Mouse (Mus musculus): ENCODE measurements at regions not wholly inside any gene's neighbourhood (a gene's known extent, or its start where the extent isn't known, plus 50 kb on each side); places are given as distances from the start of the nearest gene placed in this dataset.
"Not testable (repeated sequence)": the region's sequence is repeated elsewhere in the genome, so short reads cannot be mapped to it uniquely, and the experiment has no call there.

DNA sequence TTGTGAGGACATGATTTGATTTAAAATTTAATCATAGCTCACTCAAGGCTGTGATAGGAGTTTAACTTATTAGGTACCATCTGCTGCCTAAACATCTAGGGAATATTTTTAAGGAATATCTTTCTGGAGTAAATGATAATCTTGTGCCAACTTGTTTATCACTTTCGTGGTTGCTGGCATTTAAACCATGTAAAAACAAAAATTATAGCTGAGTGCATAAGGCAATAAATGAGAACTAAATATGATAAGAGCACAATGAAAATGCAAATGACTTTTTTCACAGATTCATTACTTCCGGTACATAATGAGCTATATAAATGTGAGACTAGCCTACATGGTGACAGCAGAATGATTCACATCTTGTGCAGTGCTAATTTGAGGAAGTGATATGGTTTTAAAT lies 221.8 kb upstream of the Tmprss15 start:
- DNase-seq (ENCODE audit: low read depth), result no peak

DNA sequence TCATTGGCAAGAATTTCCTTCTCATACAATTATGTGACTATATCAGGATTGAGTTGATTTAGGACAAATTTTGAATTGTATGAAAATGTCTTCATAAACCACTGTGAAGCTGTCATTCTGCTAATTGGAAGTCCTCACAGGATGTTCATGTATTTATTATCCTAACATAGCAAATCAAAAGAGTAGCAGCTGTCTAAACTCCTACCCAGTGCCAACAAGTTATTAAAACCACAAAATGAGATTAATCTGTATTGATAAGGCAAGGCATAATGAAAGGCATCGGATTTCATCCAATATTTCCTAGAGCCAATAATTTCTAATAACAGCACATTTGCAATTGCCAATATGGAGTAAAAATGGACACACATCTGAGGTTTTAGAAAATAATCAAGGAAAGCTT lies 217.6 kb upstream of the Tmprss15 start:
- DNase-seq (ENCODE audit: low read depth), result no peak

GRCm38 (mm10) chr16:79296621-79297020 lies 205.7 kb upstream of the Tmprss15 start:
- DNase-seq (ENCODE audit: low read depth), result not testable (repeated sequence)

GRCm38 (mm10) chr16:79279006-79279405 lies 188.1 kb upstream of the Tmprss15 start:
- no peak for DNase-seq (ENCODE audit: low read depth)

GRCm38 (mm10) chr16:79256525-79256924 lies 165.6 kb upstream of the Tmprss15 start:
- no peak for DNase-seq (ENCODE audit: low read depth)

- DNase-seq (ENCODE audit: low read depth), result no peak
These were observed 165.2 kb upstream of the Tmprss15 start for GRCm38 (mm10) chr16:79256084-79256483.

GRCm38 (mm10) chr16:79240857-79241491 lies 150.1 kb upstream of the Tmprss15 start:
- DNase-seq (ENCODE audit: low read depth), result no peak

- no peak for DNase-seq (ENCODE audit: low read depth)
These were observed 149.3 kb upstream of the Tmprss15 start for GRCm38 (mm10) chr16:79240191-79240590.

DNA sequence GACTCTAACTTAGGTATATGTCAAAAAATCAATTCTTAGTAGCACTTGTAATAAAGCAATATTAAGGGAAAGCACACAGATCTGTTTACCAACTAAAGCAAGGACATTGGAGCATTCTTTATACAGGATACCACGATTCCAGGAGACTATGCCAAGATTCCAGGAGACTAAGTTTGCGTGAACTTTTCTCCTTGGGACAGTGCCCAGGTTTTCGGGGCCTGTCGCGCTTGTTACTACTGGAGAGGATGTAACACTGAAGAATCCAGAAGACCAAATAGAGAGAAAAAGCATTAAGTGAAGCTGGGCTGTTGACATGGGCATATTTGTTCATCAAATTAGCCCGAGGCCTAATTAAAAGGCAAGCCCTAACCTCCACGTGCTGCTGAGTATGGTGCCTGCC lies 100.3 kb upstream of the Tmprss15 start:
- DNase-seq (ENCODE audit: low read depth), result no peak

- DNase-seq (ENCODE audit: low read depth), result no peak
These were observed 95.6 kb upstream of the Tmprss15 start for GRCm38 (mm10) chr16:79186471-79186870.

DNA sequence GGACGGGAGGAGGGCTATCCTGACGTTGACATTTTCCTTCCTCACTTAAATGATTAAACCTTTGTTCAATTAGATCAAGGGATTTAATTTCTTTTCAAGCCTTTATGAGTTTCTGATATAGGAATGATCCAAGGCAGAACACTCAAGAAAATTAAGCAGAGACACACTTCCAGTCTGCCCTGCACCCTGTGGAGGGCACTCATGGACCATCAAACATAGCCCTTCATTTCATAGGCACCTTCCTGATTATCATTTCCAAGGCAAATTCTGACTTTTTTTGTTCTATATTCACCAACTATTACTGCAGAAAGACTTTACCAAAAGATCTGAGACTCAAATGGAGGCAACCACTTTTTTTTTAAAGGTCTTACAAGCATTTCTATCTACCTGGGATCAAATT lies 91.6 kb upstream of the Tmprss15 start:
- no peak for DNase-seq (ENCODE audit: low read depth)

DNA sequence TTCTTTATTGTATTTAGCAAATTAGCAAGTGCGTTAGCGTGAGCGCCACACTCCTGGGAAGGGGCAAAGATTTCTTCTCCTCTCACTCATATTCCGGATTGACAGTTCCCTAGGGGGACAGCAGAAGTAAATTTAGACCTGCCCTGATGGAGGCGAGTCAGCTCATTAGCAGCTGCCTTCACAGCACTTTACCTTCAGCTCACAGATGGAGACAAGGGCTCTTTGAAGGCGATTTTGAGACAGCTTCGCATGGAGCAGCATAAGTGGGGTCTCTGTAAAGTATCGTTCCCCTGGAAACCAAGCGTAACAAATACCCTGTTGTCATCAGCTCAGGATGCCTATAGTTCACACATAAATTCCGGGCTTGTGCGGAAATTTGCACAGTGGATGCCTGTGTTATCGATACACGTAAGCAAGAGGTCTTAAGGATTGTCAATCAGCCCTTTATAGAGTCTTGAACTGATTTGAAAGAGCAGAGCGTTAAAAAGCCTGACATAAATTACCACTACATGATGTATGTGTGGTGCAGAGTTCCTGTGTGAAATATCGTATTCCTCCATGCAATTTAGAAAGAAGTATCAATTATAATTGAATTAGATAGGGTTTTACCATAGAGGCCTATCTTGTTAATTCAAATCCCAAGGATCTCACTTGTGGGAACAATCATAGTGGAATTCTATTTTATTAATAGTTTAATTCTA lies 86.6 kb upstream of the Tmprss15 start:
- DNase-seq (ENCODE audit: low read depth), result no peak

- no peak for DNase-seq (ENCODE audit: low read depth)
These were observed 85.9 kb upstream of the Tmprss15 start for GRCm38 (mm10) chr16:79176832-79177243.

GRCm38 (mm10) chr16:79168193-79168592 lies 77.3 kb upstream of the Tmprss15 start:
- DNase-seq (ENCODE audit: low read depth), result peak; percentile 27

DNA sequence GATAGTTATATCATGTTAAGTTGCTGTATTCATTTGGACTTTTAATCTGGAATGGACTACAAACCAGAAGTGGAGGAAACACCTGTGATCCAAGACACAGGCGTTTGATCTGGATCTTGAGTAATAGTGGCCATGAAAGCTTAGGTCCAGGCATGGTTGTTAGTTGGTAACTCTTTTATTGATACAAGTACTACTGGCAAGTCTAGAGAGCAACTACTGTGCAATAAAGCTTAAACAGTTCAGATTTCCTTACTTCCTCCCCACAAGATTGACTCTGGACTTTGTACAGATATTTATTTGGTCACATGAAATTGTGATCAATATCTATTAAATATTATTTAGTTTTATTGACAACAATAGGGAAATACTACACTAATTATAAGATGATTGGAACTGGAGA lies 51.9 kb upstream of the Tmprss15 start:
- no peak for DNase-seq (ENCODE audit: low read depth)
